Comparison of ENCODE assay signal across 24 mouse cellular contexts in genomic region chr13:94565176-94565575, GRCm38 (mm10).
DNase-seq lines count a peak whose midpoint lies in the region; ATAC-seq and TF ChIP-seq lines count a peak whose summit lies in the region.
"Had no signal": no experiment of that assay in that cellular context is flagged by ENCODE, and none has a peak within 500 bp of the region (broad histone marks: within the 10 kb centered on the region; RNA-seq: fewer than 3 reads in every experiment).

No protein-coding gene starts in this region.

- no peak for ATAC-seq in forebrain, embryonic 11.5 days (replicated peaks; ENCODE audit: low FRiP score)
- no peak for ATAC-seq in forebrain, postnatal 0 days
- ATAC-seq: activated CD4-positive, CD25-positive, alpha-beta regulatory T cell, adult 4 months; inflammation-experienced regulatory T-cells, adult 6 months had no signal

- TF ChIP-seq CTCF in forebrain, postnatal 0 days (IDR thresholded peaks at IDR 0.05; ENCODE audit: low read depth) = no peak
- no peak for TF ChIP-seq CTCF in layer of hippocampus, adult 2 months (conservative IDR thresholded peaks at IDR 0.05)

- H3K9me3 ChIP-seq in forebrain, embryonic 11.5 days (ENCODE audit: control insufficient read depth, low read length) = no peaks in the 10 kb centered on the region
- no peaks in the 10 kb centered on the region for H3K9me3 ChIP-seq in forebrain, postnatal 0 days (ENCODE audit: low read length)
- H3K9me3 ChIP-seq: embryonic facial prominence, embryonic 10.5 days; embryonic facial prominence, embryonic 13.5 days; heart, embryonic 12.5 days; heart, embryonic 15.5 days had no signal

- 67% methylated on average over 14 of the region's 14 CpGs for WGBS in forebrain, embryonic 11.5 days
- WGBS in forebrain, postnatal 0 days = 59% methylated on average over 14 of the region's 14 CpGs

- H3K36me3 ChIP-seq in forebrain, embryonic 11.5 days (ENCODE audit: control insufficient read depth, insufficient read depth, low read length) = no peaks in the 10 kb centered on the region; the same call in 1 of the 2 replicates
- H3K36me3 ChIP-seq in forebrain, postnatal 0 days (ENCODE audit: insufficient read depth) = no peaks in the 10 kb centered on the region
- H3K36me3 ChIP-seq: heart, embryonic 15.5 days had no signal

- H3K4me2 ChIP-seq in forebrain, embryonic 11.5 days (ENCODE audit: low read depth, low read length, severe bottlenecking) = no peak overlapping the region
- no peak overlapping the region for H3K4me2 ChIP-seq in forebrain, postnatal 0 days (ENCODE audit: low read depth)
- H3K4me2 ChIP-seq: embryonic facial prominence, embryonic 13.5 days; heart, embryonic 12.5 days; heart, embryonic 15.5 days; hindbrain, embryonic 14.5 days had no signal

- DNase-seq in forebrain, embryonic 11.5 days (ENCODE audit: low spot score) = peak; percentile 51
- no peak for DNase-seq in forebrain, postnatal 0 days
- no peak for DNase-seq in layer of hippocampus, adult 2 months (ENCODE audit: low spot score in 2 of 2)
- no peak for DNase-seq in layer of hippocampus, adult 11-12 months (ENCODE audit: low spot score)
- peak; percentile 9 for DNase-seq in urinary bladder, adult 2 months (ENCODE audit: low spot score)
- no peak for DNase-seq in urinary bladder, postnatal 36 days (ENCODE audit: low spot score in 2 of 2)
- DNase-seq in spleen, postnatal 10 days (ENCODE audit: low spot score in 2 of 2) = no peak
- no peak for DNase-seq in thymus, adult 18-20 months
- DNase-seq: adrenal gland, adult 8-10 months; adrenal gland, postnatal 25 days; cerebellum, adult 11-12 months; cerebellum, adult 8-10 months; cerebellum, postnatal 36 days; gastrocnemius, adult 2 months; gastrocnemius, postnatal 14 days had no signal

- H3K4me3 ChIP-seq in forebrain, embryonic 11.5 days (ENCODE audit: low read depth, low read length) = no peak overlapping the region
- no peak overlapping the region for H3K4me3 ChIP-seq in forebrain, postnatal 0 days (ENCODE audit: low read depth, low read length)
- no peak overlapping the region for H3K4me3 ChIP-seq in layer of hippocampus, adult 2 months
- H3K4me3 ChIP-seq: embryonic facial prominence, embryonic 10.5 days; embryonic facial prominence, embryonic 13.5 days; erythroblast, embryonic 14.5 days; gastrocnemius, adult 2 months; heart, embryonic 12.5 days; heart, embryonic 15.5 days had no signal

- H3K27me3 ChIP-seq in forebrain, embryonic 11.5 days (ENCODE audit: control insufficient read depth, insufficient read depth, low read length) = peaks cover 10% of the 10 kb centered on the region
- H3K27me3 ChIP-seq in forebrain, postnatal 0 days (ENCODE audit: insufficient read depth, low read length) = no peaks in the 10 kb centered on the region
- H3K27me3 ChIP-seq: embryonic facial prominence, embryonic 13.5 days; heart, embryonic 12.5 days; heart, embryonic 15.5 days had no signal

- H3K27ac ChIP-seq in forebrain, embryonic 11.5 days (ENCODE audit: low read depth, low read length) = no peak overlapping the region
- no peak overlapping the region for H3K27ac ChIP-seq in forebrain, postnatal 0 days (ENCODE audit: low read depth, low read length)
- peak overlapping the region; percentile 36; the same call in 1 of the 2 replicates for H3K27ac ChIP-seq in layer of hippocampus, adult 2 months
- H3K27ac ChIP-seq: embryonic facial prominence, embryonic 10.5 days; embryonic facial prominence, embryonic 13.5 days; gastrocnemius, adult 2 months; heart, embryonic 15.5 days; hindbrain, embryonic 14.5 days; hindbrain, postnatal 0 days had no signal

- no peak overlapping the region for H3K9ac ChIP-seq in forebrain, embryonic 11.5 days (ENCODE audit: low read length)
- H3K9ac ChIP-seq in forebrain, postnatal 0 days = no peak overlapping the region
- H3K9ac ChIP-seq: embryonic facial prominence, embryonic 13.5 days; heart, embryonic 12.5 days; heart, embryonic 15.5 days; hindbrain, embryonic 14.5 days had no signal

- peaks cover 15% of the 10 kb centered on the region for H3K4me1 ChIP-seq in forebrain, embryonic 11.5 days (replicated peaks; ENCODE audit: control insufficient read depth, insufficient read depth, low read length)
- 0 out of 2 replicates have a peak, but pooled peaks cover 6% of the 10 kb centered on the region for H3K4me1 ChIP-seq in forebrain, postnatal 0 days (ENCODE audit: insufficient read depth)

Comparison
In these comparisons a context has a peak if more than half of its experiments do, and no peak if none do; other contexts are left out.
1. DNase-seq: peak in forebrain, embryonic 11.5 days (single experiment) and urinary bladder, adult 2 months (single experiment); none in forebrain, postnatal 0 days (single experiment), layer of hippocampus, adult 2 months (0 of 2), layer of hippocampus, adult 11-12 months (single experiment), urinary bladder, postnatal 36 days (0 of 2), spleen, postnatal 10 days (0 of 2) and thymus, adult 18-20 months (0 of 2).